In genomic region chr15:77071501-77071900, GRCm38 (mm10) we compare ENCODE assay signal across 9 mouse cellular contexts. TPM values are rescaled to one million over a fixed set of nuclear protein-coding genes. Genes with fewer than 3 reads are reported as not detected.
DNase-seq lines count a peak whose midpoint lies in the region; ATAC-seq lines count a peak whose summit lies in the region.
"Had no signal": no experiment of that assay in that cellular context is flagged by ENCODE, and none has a peak within 500 bp of the region (broad histone marks: within the 10 kb centered on the region; RNA-seq: fewer than 3 reads in every experiment).

No protein-coding gene starts in this region.

- H3K4me3 ChIP-seq in heart, embryonic 12.5 days: no peak overlapping the region
- no peak overlapping the region for H3K4me3 ChIP-seq in forebrain, embryonic 14.5 days (ENCODE audit: low read depth, low read length)
- no peak overlapping the region for H3K4me3 ChIP-seq in midbrain, embryonic 12.5 days

- H3K36me3 ChIP-seq in heart, embryonic 12.5 days: peaks cover 19% of the 10 kb centered on the region
- peaks cover 3% of the 10 kb centered on the region for H3K36me3 ChIP-seq in forebrain, embryonic 14.5 days (ENCODE audit: control insufficient read depth, insufficient read depth, low read length)
- peaks cover 2% of the 10 kb centered on the region for H3K36me3 ChIP-seq in midbrain, embryonic 12.5 days

- 16% methylated on average over 10 of the region's 10 CpGs for WGBS in heart, embryonic 12.5 days
- WGBS in forebrain, embryonic 14.5 days: 23% methylated on average over 10 of the region's 10 CpGs
- 21% methylated on average over 10 of the region's 10 CpGs for WGBS in midbrain, embryonic 12.5 days

- no peaks in the 10 kb centered on the region for H3K9me3 ChIP-seq in heart, embryonic 12.5 days (replicated peaks)
- H3K9me3 ChIP-seq in forebrain, embryonic 14.5 days (replicated peaks; ENCODE audit: control insufficient read depth, low read length): no peaks in the 10 kb centered on the region
- no peaks in the 10 kb centered on the region for H3K9me3 ChIP-seq in midbrain, embryonic 12.5 days

- peak overlapping the region; percentile 13 for H3K4me2 ChIP-seq in heart, embryonic 12.5 days
- peak overlapping the region; percentile 18; the same call in 1 of the 2 replicates for H3K4me2 ChIP-seq in forebrain, embryonic 14.5 days (ENCODE audit: low read length)
- peak overlapping the region; percentile 34 for H3K4me2 ChIP-seq in midbrain, embryonic 12.5 days (replicated peaks)

- ATAC-seq in heart, embryonic 12.5 days (ENCODE audit: insufficient number of reproducible peaks, low FRiP score): 0 out of 2 replicates have a peak, but pooled peaks have one; percentile 33
- peak; percentile 61; the same call in 1 of the 2 replicates for ATAC-seq in forebrain, embryonic 14.5 days
- ATAC-seq in midbrain, embryonic 12.5 days (ENCODE audit: low FRiP score, low read depth): no peak

- no peak overlapping the region for H3K27ac ChIP-seq in heart, embryonic 12.5 days (ENCODE audit: poor library complexity, severe bottlenecking)
- no peak overlapping the region for H3K27ac ChIP-seq in forebrain, embryonic 14.5 days (ENCODE audit: low read depth, low read length)
- no peak overlapping the region for H3K27ac ChIP-seq in midbrain, embryonic 12.5 days (replicated peaks)

- intact Hi-C loops in heart, postnatal 36 days (cut with DNase I): no loop called here

- H3K9ac ChIP-seq in heart, embryonic 12.5 days: no peak overlapping the region
- no peak overlapping the region for H3K9ac ChIP-seq in forebrain, embryonic 14.5 days (ENCODE audit: low read length)
- H3K9ac ChIP-seq in midbrain, embryonic 12.5 days (replicated peaks): no peak overlapping the region

- H3K4me1 ChIP-seq in heart, embryonic 12.5 days (replicated peaks): peaks cover 29% of the 10 kb centered on the region
- no peaks in the 10 kb centered on the region for H3K4me1 ChIP-seq in forebrain, embryonic 14.5 days (ENCODE audit: control insufficient read depth, insufficient read depth, low read length)
- H3K4me1 ChIP-seq in midbrain, embryonic 12.5 days: peaks cover 11% of the 10 kb centered on the region; the same call in 1 of the 2 replicates

- no peaks in the 10 kb centered on the region for H3K27me3 ChIP-seq in heart, embryonic 12.5 days (replicated peaks)
- H3K27me3 ChIP-seq in forebrain, embryonic 14.5 days (replicated peaks; ENCODE audit: control insufficient read depth, insufficient read depth, low read length): no peaks in the 10 kb centered on the region
- H3K27me3 ChIP-seq in midbrain, embryonic 12.5 days: no peaks in the 10 kb centered on the region

- no peak for DNase-seq in heart, postnatal 36 days
- peak; percentile 28 for DNase-seq in MEL-GATA-1-ER (ENCODE audit: extremely low read depth, low read depth)
- DNase-seq in forebrain, embryonic 14.5 days (ENCODE audit: low spot score): peak; percentile 49
- peak; percentile 63 to 65 for DNase-seq in kidney, postnatal 4 days
- peak; percentile 86 for DNase-seq in thymus, postnatal 25 days
- no peak for DNase-seq in cerebellum, adult 8-10 months

RNA-seq across cellular contexts. Expression of gene Mb, which starts 21.0 kb away (rescaled TPM):
- 209 and 214 TPM in 2 replicates for polyA plus RNA-seq in heart, embryonic 12.5 days (2016; fragmentation: Nextera tagmentation; extraction: Ambion mirVana)
- total RNA-seq in heart, postnatal 36 days (2021): over 10,000 TPM; 17,938 to 18,211 TPM
- polyA plus RNA-seq in forebrain, embryonic 14.5 days (2014; fragmentation: Nextera tagmentation; extraction: Ambion mirVana): 0.40 TPM in 1 of 2 replicates, not detected in the other
- not detected in 2 replicates for polyA plus RNA-seq in midbrain, embryonic 12.5 days (2016; fragmentation: Nextera tagmentation; extraction: Ambion mirVana)
- total RNA-seq: left cerebral cortex, postnatal 14 days had no signal

RNA-seq across cellular contexts. Expression of gene Apol6, which starts 27.0 kb away (rescaled TPM):
- polyA plus RNA-seq in heart, embryonic 12.5 days (2016; fragmentation: Nextera tagmentation; extraction: Ambion mirVana): 0.36 TPM in 1 of 2 replicates, not detected in the other
- total RNA-seq in heart, postnatal 36 days (2021): 1 to 10 TPM in 1 of 2 experiments, under 1 TPM in 1; 0.41 to 1.5 TPM
- polyA plus RNA-seq in forebrain, embryonic 14.5 days (2014; fragmentation: Nextera tagmentation; extraction: Ambion mirVana): not detected in 2 replicates
- not detected in 2 replicates for polyA plus RNA-seq in midbrain, embryonic 12.5 days (2016; fragmentation: Nextera tagmentation; extraction: Ambion mirVana)

Comparison
In these comparisons a context has a peak if more than half of its experiments do, and no peak if none do; other contexts are left out.
1. DNase-seq: peak in MEL-GATA-1-ER (single experiment), forebrain, embryonic 14.5 days (single experiment), kidney, postnatal 4 days (2 of 2) and thymus, postnatal 25 days (single experiment); none in heart, postnatal 36 days (0 of 2) and cerebellum, adult 8-10 months (single experiment).
2. RNA of gene Mb, which starts 21.0 kb away (polyA plus RNA-seq): 209 to 214 TPM in heart, embryonic 12.5 days; 0.40 TPM in forebrain, embryonic 14.5 days and not detected in midbrain, embryonic 12.5 days; every median in the first group is over 100 times any median in the second.
3. Peak in every context shown above with its lines, with median percentiles within 50 percentile points of each other: H3K4me2 ChIP-seq.